Mouse (Mus musculus) testis, adult 2 months (tissue): ENCODE measurements around the gene Ccdc141.

ENCODE experiments used
- CTCF ChIP-seq: fragments of 200-500 bp; IDR thresholded peaks from 2 replicates; pipeline ENCODE4 v1.5.1; 2012; ENCODE audit warnings: low read depth, mild to moderate bottlenecking, inconsistent platforms, low read length, moderate library complexity; ENCODE audit not compliant: control insufficient read depth, insufficient read depth, insufficient replicate concordance
- POLR2A ChIP-seq: fragments of 200-500 bp; IDR thresholded peaks from 2 replicates; pipeline ENCODE4 v1.6.1; 2012; ENCODE audit warnings: low read depth, mild to moderate bottlenecking, inconsistent platforms, low read length, moderate library complexity; ENCODE audit not compliant: control insufficient read depth

- TF ChIP-seq CTCF: no peak
- no peak for TF ChIP-seq POLR2A
Measured at GRCm38 (mm10) chr2:77105006-77105715, 65.3 kb downstream of the Ccdc141 start.
